Mouse (Mus musculus): ENCODE results near the gene Gm20777.
"Not testable (repeated sequence)": the region's sequence is repeated elsewhere in the genome, so short reads cannot be mapped to it uniquely, and the experiment has no call there.

Gm20777 gene

GRCm38 (mm10) chrY:10752350-10752749, at the start of gene Gm20777:
Gene Gm20777, minus strand, starts transcription at chrY:10752450.
- DNase-seq (ENCODE audit: low read depth, low spot score): not testable (repeated sequence)

- not testable (repeated sequence) for DNase-seq (ENCODE audit: low read depth, low spot score)
Observed at GRCm38 (mm10) chrY:10709551-10709950, 42.7 kb downstream of the Gm20777 start.

GRCm38 (mm10) chrY:10708761-10709160, 43.5 kb downstream of the Gm20777 start:
- not testable (repeated sequence) for DNase-seq (ENCODE audit: low read depth, low spot score)

GRCm38 (mm10) chrY:10708226-10708625, 44.0 kb downstream of the Gm20777 start:
- not testable (repeated sequence) for DNase-seq (ENCODE audit: low read depth, low spot score)

GRCm38 (mm10) chrY:10706686-10707085, 45.6 kb downstream of the Gm20777 start:
- not testable (repeated sequence) for DNase-seq (ENCODE audit: low read depth, low spot score)

All from 3T3-L1 (cell line).